Mouse (Mus musculus): ENCODE data around the gene Gast.

- TF ChIP-seq CTCF (IDR thresholded peaks at IDR 0.05; ENCODE audit: low read depth, low read length): no peak
- 0 out of 2 replicates have a peak, but pooled peaks have one; percentile 9 for TF ChIP-seq EP300 (IDR thresholded peaks at IDR 0.05; ENCODE audit: insufficient read depth, low read depth, low read length)
These were observed 40.9 kb downstream of the Gast start for GRCm38 (mm10) chr11:100375127-100375526.

All from ES-Bruce4 (cell line).